Mouse (Mus musculus) liver, adult 2 months (tissue): ENCODE measurements around the gene Mcoln1.

Source experiments
- CTCF ChIP-seq: fragments of 200-500 bp; IDR thresholded peaks from 2 replicates; pipeline ENCODE4 v1.5.1; 2011; ENCODE audit warnings: low read depth, low read length, control low read depth
- POLR2A ChIP-seq: fragments of 200-500 bp; IDR thresholded peaks from 2 replicates; pipeline ENCODE4 v1.6.1; 2011; ENCODE audit warnings: low read length, control low read depth; ENCODE audit not compliant: insufficient read depth; ENCODE audit errors: extremely low read depth

GRCm38 (mm10) chr8:3464309-3464708 is 35.9 kb upstream of the Mcoln1 start:
- TF ChIP-seq POLR2A (no peak), CTCF (peak; percentile 69)
